Mouse (Mus musculus) forelimb bud, embryonic 11.5 days (tissue): ENCODE measurements at regions not wholly inside any gene's neighbourhood (a gene's known extent, or its start where the extent isn't known, plus 50 kb on each side); places are given as distances from the start of the nearest gene placed in this dataset.
A peak's percentile ranks its signal among the peaks of the same experiment; 100 is the strongest.

Experiments
- DNase-seq: peaks from one replicate; pipeline ENCODE4 v3.0.0-alpha.2; 2012; ENCODE audit warnings: low read depth, low spot score

GRCm38 (mm10) chr14:81770421-81770820, 1786.5 kb downstream of the Olfm4 start:
- DNase-seq, result no peak

- DNase-seq, result no peak
These were observed 1787.9 kb downstream of the Olfm4 start for GRCm38 (mm10) chr14:81771826-81772225.

- no peak for DNase-seq
These were observed 1805.0 kb downstream of the Olfm4 start for GRCm38 (mm10) chr14:81788859-81789258.

GRCm38 (mm10) chr14:81823786-81824185, 1839.9 kb downstream of the Olfm4 start:
- no peak for DNase-seq

GRCm38 (mm10) chr14:81858617-81859016, 1874.7 kb downstream of the Olfm4 start:
- peak; percentile 7 for DNase-seq

- DNase-seq, result no peak
These were observed 1886.5 kb downstream of the Olfm4 start for GRCm38 (mm10) chr14:81870388-81870787.
